Mouse (Mus musculus) cerebellum, adult 2 months (tissue): ENCODE measurements at regions not wholly inside any gene's neighbourhood (a gene's known extent, or its start where the extent isn't known, plus 50 kb on each side); places are given as distances from the start of the nearest gene placed in this dataset.
A peak's percentile ranks its signal among the peaks of the same experiment; 100 is the strongest.

Experiments used
- DNase-seq, 2 experiments: peaks; one replicate each; pipeline ENCODE4 v3.0.0; 2021
- H3K27ac ChIP-seq: fragments of 200-500 bp; 2 replicates; pipeline ENCODE4 v1.5.1; 2012; ENCODE audit warnings: low read length, control low read depth, inconsistent platforms; ENCODE audit not compliant: insufficient read depth
- H3K27me3 ChIP-seq: fragments of 200-500 bp; 2 replicates; pipeline ENCODE4 v1.6.1; 2012; ENCODE audit warnings: inconsistent platforms, mild to moderate bottlenecking, low read length, moderate library complexity; ENCODE audit not compliant: control insufficient read depth, insufficient read depth
- H3K4me1 ChIP-seq: fragments of 200-500 bp; 2 replicates; pipeline ENCODE4 v1.6.1; 2011; ENCODE audit warnings: low read length; ENCODE audit not compliant: control insufficient read depth, insufficient read depth
- H3K4me3 ChIP-seq: fragments of 200-500 bp; replicated peaks from 2 replicates; pipeline ENCODE3; 2011; ENCODE audit warnings: mild to moderate bottlenecking, low read depth, low read length, control low read depth; ENCODE audit not compliant: insufficient read depth
- CTCF ChIP-seq: fragments of 200-500 bp; IDR thresholded peaks from 2 replicates; pipeline ENCODE4 v1.5.1; 2011; ENCODE audit warnings: low read depth, mild to moderate bottlenecking, control low read depth, low read length, moderate library complexity, borderline replicate concordance; ENCODE audit not compliant: insufficient read depth
- POLR2A ChIP-seq: fragments of 200-500 bp; IDR thresholded peaks from 2 replicates; pipeline ENCODE4 v1.6.1; 2011; ENCODE audit warnings: low read length, control low read depth, borderline replicate concordance; ENCODE audit not compliant: insufficient read depth
- WGBS: fragments of 180-500 bp; shearing (Covaris S2); methylation state at CpG from one replicate; pipeline ENCODE4 v1.1.7; 2018; 5-methylcytosine and 5-hydroxymethylcytosine counted together

- Histone ChIP-seq H3K4me1 (no peaks in the 10 kb centered on the region), H3K27me3 (no peaks in the 10 kb centered on the region; the same call in 1 of the 2 replicates), H3K4me3 (no peak overlapping the region), H3K27ac (no peak overlapping the region)
- DNase-seq, result no peak
- no peak for TF ChIP-seq POLR2A
- no peak for TF ChIP-seq CTCF
- WGBS, result 32% methylated on average over 11 of the region's 12 CpGs
Measured at GRCm38 (mm10) chr11:22661713-22662551, 150.0 kb downstream of the Tmem17 start.

DNA sequence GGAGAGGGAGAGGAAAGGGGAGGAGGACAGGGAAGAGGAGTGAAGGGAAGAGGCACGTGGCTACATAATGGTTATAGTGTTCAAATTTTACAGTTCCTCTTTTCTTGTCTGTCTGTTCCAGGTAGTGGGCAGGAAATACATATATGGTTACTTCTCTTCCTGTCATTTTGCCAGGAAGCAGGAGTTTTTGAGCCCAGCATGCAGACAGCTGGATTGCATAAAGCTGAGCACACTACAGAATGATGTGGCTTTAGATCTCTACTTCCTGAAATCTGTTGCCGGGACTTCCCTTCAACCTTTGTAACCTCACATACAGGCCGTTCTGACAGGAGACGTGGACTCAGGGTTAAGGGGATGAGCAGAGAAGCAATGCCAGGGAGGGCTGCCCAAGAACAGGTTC is 154.1 kb downstream of the Tmem17 start:
- H3K27me3 ChIP-seq, result no peaks in the 10 kb centered on the region; the same call in 1 of the 2 replicates
- H3K4me3 ChIP-seq, result no peak overlapping the region
- no peak for DNase-seq
- no peaks in the 10 kb centered on the region; the same call in 1 of the 2 replicates for H3K4me1 ChIP-seq
- TF ChIP-seq CTCF (no peak), POLR2A (no peak)
- H3K27ac ChIP-seq, result no peak overlapping the region
- WGBS, result 75% methylated on average over 4 of the region's 4 CpGs

GRCm38 (mm10) chr11:22666378-22666777 is 154.5 kb downstream of the Tmem17 start:
- DNase-seq, result no peak
- Histone ChIP-seq H3K4me3 (no peak overlapping the region), H3K27ac (no peak overlapping the region), H3K27me3 (no peaks in the 10 kb centered on the region; the same call in 1 of the 2 replicates), H3K4me1 (peaks cover under 1% of the 10 kb centered on the region)
- 89% methylated on average over 5 of the region's 5 CpGs for WGBS
- TF ChIP-seq POLR2A (no peak), CTCF (no peak)

GRCm38 (mm10) chr11:22668220-22668619 is 156.3 kb downstream of the Tmem17 start:
- H3K27me3 ChIP-seq, result no peaks in the 10 kb centered on the region; the same call in 1 of the 2 replicates
- H3K27ac ChIP-seq, result no peak overlapping the region
- 76% methylated on average over 2 of the region's 2 CpGs for WGBS
- H3K4me3 ChIP-seq, result no peak overlapping the region
- peaks cover 6% of the 10 kb centered on the region for H3K4me1 ChIP-seq
- TF ChIP-seq POLR2A, result no peak
- no peak for TF ChIP-seq CTCF
- DNase-seq, result no peak

GRCm38 (mm10) chr11:22669267-22669666 is 157.4 kb downstream of the Tmem17 start:
- no peak for TF ChIP-seq POLR2A
- TF ChIP-seq CTCF, result no peak
- DNase-seq, result no peak
- 98% methylated on average over 4 of the region's 4 CpGs for WGBS

GRCm38 (mm10) chr11:22671791-22672490 is 160.1 kb downstream of the Tmem17 start:
- TF ChIP-seq POLR2A (no peak), CTCF (no peak)
- WGBS, result 6% methylated on average over 5 of the region's 5 CpGs
- H3K4me1 ChIP-seq, result peaks cover 6% of the 10 kb centered on the region
- no peak overlapping the region for H3K27ac ChIP-seq
- no peak overlapping the region for H3K4me3 ChIP-seq
- peak; percentile 41 to 74 for DNase-seq
- no peaks in the 10 kb centered on the region; the same call in 1 of the 2 replicates for H3K27me3 ChIP-seq

More at GRCm38 (mm10) chr11:22669267-22669666, 157.4 kb downstream of the Tmem17 start:
- H3K4me1 ChIP-seq, result peaks cover 6% of the 10 kb centered on the region
- no peak overlapping the region for H3K27ac ChIP-seq
- no peak overlapping the region for H3K4me3 ChIP-seq
- no peaks in the 10 kb centered on the region; the same call in 1 of the 2 replicates for H3K27me3 ChIP-seq

DNA sequence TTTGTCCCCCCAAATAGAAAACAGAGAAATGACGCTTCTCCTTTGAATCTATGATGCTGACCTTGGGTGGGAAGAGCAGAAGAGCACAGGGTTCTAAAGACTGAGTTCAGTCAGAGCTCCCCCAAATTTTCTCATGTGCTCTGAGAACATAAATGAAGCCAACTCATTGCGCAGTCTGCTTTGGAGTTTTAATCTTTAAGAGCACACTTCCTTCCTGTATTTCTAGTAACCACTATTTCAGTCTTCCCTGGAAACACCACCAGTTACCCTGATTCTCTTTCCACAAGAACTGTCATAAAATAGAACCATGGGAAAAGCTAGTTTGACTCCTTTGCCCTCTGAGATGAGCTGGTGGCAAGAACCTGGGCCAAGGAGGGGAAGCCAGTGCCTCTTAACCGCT is 163.2 kb downstream of the Tmem17 start:
- TF ChIP-seq CTCF, result no peak
- no peak for TF ChIP-seq POLR2A
- Histone ChIP-seq H3K27ac (no peak overlapping the region), H3K27me3 (no peaks in the 10 kb centered on the region; the same call in 1 of the 2 replicates), H3K4me3 (no peak overlapping the region), H3K4me1 (peaks cover 6% of the 10 kb centered on the region)
- DNase-seq, result no peak
- WGBS, result 97% methylated on average over 3 of the region's 3 CpGs
